Mouse (Mus musculus): ENCODE results near the gene Ak3. TPM values are rescaled to one million over a fixed set of nuclear protein-coding genes. Genes with fewer than 3 reads are reported as not detected.

Ak3 gene
- polyA plus RNA-seq, 1 experiment from 2014 or later: 42.7 TPM

GRCm38 (mm10) chr19:28990590-28991221 is 57.1 kb downstream of the Ak3 start:
- Histone ChIP-seq H3K9me3 (replicated peaks) (no peaks in the 10 kb centered on the region), H3K9ac (peak overlapping the region; percentile 96), H3K36me3 (peaks cover 26% of the 10 kb centered on the region), H3K4me2 (peak overlapping the region; percentile 82), H3K27me3 (peaks cover 10% of the 10 kb centered on the region; the same call in 1 of the 2 replicates), H3K4me3 (replicated peaks) (peak overlapping the region; percentile 89), H3K27ac (peak overlapping the region; percentile 90), H3K4me1 (replicated peaks) (peaks cover 27% of the 10 kb centered on the region)
- peak; percentile 44 for ATAC-seq (ENCODE audit: low read depth)
- DNase-seq: no peak
- under 1% methylated on average over 41 of the region's 41 CpGs for WGBS (ENCODE audit: insufficient replicate concordance)

- H3K9me3 ChIP-seq (replicated peaks): no peaks in the 10 kb centered on the region
- WGBS (ENCODE audit: insufficient replicate concordance): under 1% methylated on average over 37 of the region's 37 CpGs
- peak within 1 kb of the TSS; percentile 90 for H3K27ac ChIP-seq
- ATAC-seq (ENCODE audit: low read depth) (peak; percentile 99), DNase-seq (peak; percentile 97)
- peaks cover 21% of the 10 kb centered on the region for H3K36me3 ChIP-seq
- peak within 1 kb of the TSS; percentile 89 for H3K4me3 ChIP-seq (replicated peaks)
- peak within 1 kb of the TSS; percentile 82 for H3K4me2 ChIP-seq
- H3K9ac ChIP-seq: peak within 1 kb of the TSS; percentile 96
- H3K27me3 ChIP-seq: peaks cover 11% of the 10 kb centered on the region; the same call in 1 of the 2 replicates
- peaks cover 22% of the 10 kb centered on the region for H3K4me1 ChIP-seq (replicated peaks)
Observed at GRCm38 (mm10) chr19:28990194-28990589, 57.6 kb downstream of the Ak3 start, which contains the start of gene Cdc37l1. Gene Cdc37l1, plus strand, starts transcription at chr19:28990352.

GRCm38 (mm10) chr19:28989515-28989914 is 58.2 kb downstream of the Ak3 start:
- H3K36me3 ChIP-seq: peaks cover 14% of the 10 kb centered on the region
- DNase-seq: no peak
- peak overlapping the region; percentile 82 for H3K4me2 ChIP-seq
- no peak for ATAC-seq (ENCODE audit: low read depth)
- H3K4me3 ChIP-seq (replicated peaks): peak overlapping the region; percentile 89
- WGBS (ENCODE audit: insufficient replicate concordance): 52% methylated on average over 8 of the region's 8 CpGs
- H3K27ac ChIP-seq: peak overlapping the region; percentile 90; the same call in 1 of the 2 replicates
- peaks cover 11% of the 10 kb centered on the region; the same call in 1 of the 2 replicates for H3K27me3 ChIP-seq
- H3K9me3 ChIP-seq (replicated peaks): no peaks in the 10 kb centered on the region
- H3K9ac ChIP-seq: peak overlapping the region; percentile 96
- H3K4me1 ChIP-seq (replicated peaks): peaks cover 22% of the 10 kb centered on the region

GRCm38 (mm10) chr19:28982617-28983016 is 65.1 kb downstream of the Ak3 start:
- H3K27ac ChIP-seq: no peak overlapping the region
- no peaks in the 10 kb centered on the region for H3K4me1 ChIP-seq (replicated peaks)
- no peak overlapping the region for H3K4me2 ChIP-seq
- no peak overlapping the region for H3K4me3 ChIP-seq (replicated peaks)
- ATAC-seq (ENCODE audit: low read depth): no peak
- H3K27me3 ChIP-seq: peaks cover 11% of the 10 kb centered on the region; the same call in 1 of the 2 replicates
- WGBS (ENCODE audit: insufficient replicate concordance): 60% methylated on average over 7 of the region's 7 CpGs
- H3K9me3 ChIP-seq (replicated peaks): no peaks in the 10 kb centered on the region
- no peaks in the 10 kb centered on the region for H3K36me3 ChIP-seq
- no peak overlapping the region for H3K9ac ChIP-seq
- DNase-seq: no peak

- peak; percentile 59 for DNase-seq
- 18% methylated on average over 35 of the region's 35 CpGs for WGBS (ENCODE audit: insufficient replicate concordance)
- H3K4me1 ChIP-seq (replicated peaks): peaks cover 3% of the 10 kb centered on the region; the same call in 1 of the 2 replicates
- ATAC-seq (ENCODE audit: low read depth): 0 out of 2 replicates have a peak, but pooled peaks have one; percentile 34
- peak overlapping the region; percentile 41 for H3K9ac ChIP-seq
- H3K4me2 ChIP-seq: peak overlapping the region; percentile 64
- peaks cover 13% of the 10 kb centered on the region for H3K27me3 ChIP-seq
- no peaks in the 10 kb centered on the region for H3K9me3 ChIP-seq (replicated peaks)
- no peak overlapping the region for H3K27ac ChIP-seq
- no peaks in the 10 kb centered on the region for H3K36me3 ChIP-seq
- peak overlapping the region; percentile 45 for H3K4me3 ChIP-seq (replicated peaks)
Observed at GRCm38 (mm10) chr19:28974862-28975611, 72.7 kb downstream of the Ak3 start.

Other genes starting within 250 kb of the Ak3 start
- gene Slc1a1, start 212.9 kb downstream of the Ak3 start, polyA plus RNA-seq (2015; fragmentation: Nextera tagmentation; extraction: Ambion mirVana): 0.07 TPM in 2 replicates
- gene Plpp6, start 84.0 kb downstream of the Ak3 start, polyA plus RNA-seq (2015; fragmentation: Nextera tagmentation; extraction: Ambion mirVana): 1.4 TPM in 2 replicates
- gene 4430402I18Rik, start 80.2 kb downstream of the Ak3 start, polyA plus RNA-seq (2015; fragmentation: Nextera tagmentation; extraction: Ambion mirVana): 1.1 and 1.7 TPM in 2 replicates
- 10.4 and 14.2 TPM in 2 replicates for gene Cdc37l1, start 57.6 kb downstream of the Ak3 start, polyA plus RNA-seq (2015; fragmentation: Nextera tagmentation; extraction: Ambion mirVana)
- gene Rcl1, start 53.4 kb upstream of the Ak3 start, polyA plus RNA-seq (2015; fragmentation: Nextera tagmentation; extraction: Ambion mirVana): 73.8 and 82.4 TPM in 2 replicates
- gene Jak2, start 203.9 kb upstream of the Ak3 start, polyA plus RNA-seq (2015; fragmentation: Nextera tagmentation; extraction: Ambion mirVana): 10.9 and 11.8 TPM in 2 replicates